Mouse (Mus musculus) testis, adult 2 months (tissue): ENCODE measurements around the gene Nav2.

ENCODE experiments used
- CTCF ChIP-seq: fragments of 200-500 bp; IDR thresholded peaks from 2 replicates; pipeline ENCODE4 v1.5.1; 2012; ENCODE audit warnings: low read depth, mild to moderate bottlenecking, inconsistent platforms, low read length, moderate library complexity; ENCODE audit not compliant: control insufficient read depth, insufficient read depth, insufficient replicate concordance
- POLR2A ChIP-seq: fragments of 200-500 bp; IDR thresholded peaks from 2 replicates; pipeline ENCODE4 v1.6.1; 2012; ENCODE audit warnings: low read depth, mild to moderate bottlenecking, inconsistent platforms, low read length, moderate library complexity; ENCODE audit not compliant: control insufficient read depth

GRCm38 (mm10) chr7:49471278-49471677, 562.8 kb downstream of the Nav2 start:
- TF ChIP-seq CTCF (peak; percentile 76), POLR2A (no peak)
